Mouse (Mus musculus) limb, embryonic 14.5 days (tissue): Measurements from ENCODE around the gene Rab3d. TPM values are rescaled to one million over a fixed set of nuclear protein-coding genes. Genes with fewer than 3 reads are reported as not detected.

Source experiments
- ATAC-seq: fragments of 200-750 bp; cut with Nextera tagmentation; 2 replicates; pipeline ENCODE4 v1.8.0; 2017; ENCODE audit warnings: low read depth, moderate number of reproducible peaks, moderate TSS enrichment; ENCODE audit not compliant: low FRiP score
- DNase-seq: peaks from one replicate; pipeline ENCODE4 v3.0.0-alpha.2; 2015; ENCODE audit warnings: low spot score
- H3K27ac ChIP-seq: fragments of 300-500 bp; sonication (generic); replicated peaks from 2 replicates; pipeline ENCODE4 v1.5.1; 2014; ENCODE audit warnings: low read depth, mild to moderate bottlenecking, low read length, moderate library complexity, mixed read lengths
- H3K27me3 ChIP-seq: fragments of 300-500 bp; sonication (generic); 2 replicates; pipeline ENCODE4 v1.6.1; 2014; ENCODE audit warnings: low read length, mixed read lengths; ENCODE audit not compliant: control insufficient read depth, insufficient read depth
- H3K36me3 ChIP-seq: fragments of 300-500 bp; sonication (generic); 2 replicates; pipeline ENCODE4 v1.6.1; 2014; ENCODE audit warnings: mild to moderate bottlenecking, low read length, moderate library complexity, mixed read lengths; ENCODE audit not compliant: control insufficient read depth, insufficient read depth
- H3K4me1 ChIP-seq: fragments of 300-500 bp; sonication (generic); 2 replicates; pipeline ENCODE4 v1.6.1; 2014; ENCODE audit warnings: antibody characterized with exemption, low read length, mixed read lengths; ENCODE audit not compliant: control insufficient read depth, insufficient read depth
- H3K4me2 ChIP-seq: fragments of 300-500 bp; sonication (generic); replicated peaks from 2 replicates; pipeline ENCODE4 v1.6.1; 2014; ENCODE audit warnings: low read depth, mild to moderate bottlenecking, low read length, moderate library complexity; ENCODE audit not compliant: severe bottlenecking
- H3K4me3 ChIP-seq: fragments of 300-500 bp; sonication (generic); replicated peaks from 2 replicates; pipeline ENCODE4 v1.5.1; 2014; ENCODE audit warnings: low read length
- H3K9ac ChIP-seq: fragments of 300-500 bp; sonication (generic); 2 replicates; pipeline ENCODE4 v1.6.1; 2014; ENCODE audit warnings: mild to moderate bottlenecking, low read depth, low read length, moderate library complexity; ENCODE audit not compliant: severe bottlenecking
- H3K9me3 ChIP-seq: fragments of 300-500 bp; sonication (generic); 2 replicates; pipeline ENCODE4 v1.6.1; 2016; ENCODE audit warnings: low read length; ENCODE audit not compliant: control insufficient read depth
- POLR2A ChIP-seq: fragments of 200-500 bp; IDR thresholded peaks from 2 replicates; pipeline ENCODE4 v1.8.0; 2012; ENCODE audit warnings: inconsistent platforms, mild to moderate bottlenecking, moderate library complexity, borderline replicate concordance; ENCODE audit not compliant: insufficient read depth, insufficient read length; ENCODE audit errors: extremely low read depth
- WGBS: fragments of 180-500 bp; shearing (Covaris S2); extraction: QIAGEN DNeasy Blood & Tissue Kit; methylation state at CpG from one replicate; pipeline ENCODE4 v1.1.7; 2014; 5-methylcytosine and 5-hydroxymethylcytosine counted together
- polyA plus RNA-seq, 2 experiments: library from polyadenylated mRNA; depleted of rRNA in 1 of 2; stranded (reverse) in 1 of 2; unstranded in 1 of 2; fragments of >200 nt; fragmentation: Nextera tagmentation in 1 of 2; extraction: Ambion mirVana in 1 of 2; gene quantifications; 2 replicates each; pipeline versions ENCODE4 v1.2.1 to v1.2.3; 2012 to 2014

Rab3d gene
- polyA plus RNA-seq, 2 experiments = 30.7 to 36.3 TPM

DNA sequence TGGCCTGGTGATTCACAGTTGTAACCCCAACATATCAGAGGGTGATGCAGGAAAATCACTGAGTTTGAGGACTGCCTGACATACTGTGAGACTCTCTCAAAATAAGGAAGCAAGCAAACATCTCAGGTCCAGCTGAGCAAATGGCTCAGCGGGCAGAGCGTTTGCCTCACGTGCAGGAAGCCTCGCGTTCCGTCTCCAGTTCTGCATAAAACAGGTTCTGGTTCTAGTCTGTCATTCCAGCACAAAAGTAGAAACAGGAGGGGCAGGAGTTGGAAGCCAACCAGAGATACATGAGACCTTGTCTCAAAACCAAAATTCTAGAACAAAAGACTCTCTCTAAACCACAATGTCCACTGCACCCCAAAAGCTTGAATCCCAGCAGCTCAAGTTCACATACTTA, 8.8 kb upstream of the Rab3d start:
- Histone ChIP-seq H3K4me1 (peaks cover 7% of the 10 kb centered on the region; the same call in 1 of the 2 replicates), H3K27ac (peak overlapping the region; percentile 15; the same call in 1 of the 2 replicates), H3K36me3 (peaks cover 6% of the 10 kb centered on the region; the same call in 1 of the 2 replicates), H3K4me3 (peak overlapping the region; percentile 48), H3K4me2 (peak overlapping the region; percentile 60), H3K27me3 (no peaks in the 10 kb centered on the region), H3K9ac (peak overlapping the region; percentile 70), H3K9me3 (no peaks in the 10 kb centered on the region)
- TF ChIP-seq POLR2A = no peak
- 5% methylated on average over 6 of the region's 6 CpGs for WGBS
- DNase-seq (no peak), ATAC-seq (no peak)

GRCm38 (mm10) chr9:21926155-21926554, 8.2 kb upstream of the Rab3d start:
- H3K27me3 ChIP-seq = no peaks in the 10 kb centered on the region
- TF ChIP-seq POLR2A = no peak
- H3K4me1 ChIP-seq = peaks cover 7% of the 10 kb centered on the region; the same call in 1 of the 2 replicates
- H3K4me2 ChIP-seq = peak overlapping the region; percentile 60
- H3K4me3 ChIP-seq = 0 out of 2 replicates have a peak overlapping the region, but pooled peaks have one; percentile 48
- H3K9me3 ChIP-seq = no peaks in the 10 kb centered on the region
- no peak overlapping the region for H3K27ac ChIP-seq
- ATAC-seq (no peak), DNase-seq (no peak)
- peaks cover 6% of the 10 kb centered on the region; the same call in 1 of the 2 replicates for H3K36me3 ChIP-seq
- H3K9ac ChIP-seq = peak overlapping the region; percentile 70; the same call in 1 of the 2 replicates
- 86% methylated on average over 6 of the region's 6 CpGs for WGBS

GRCm38 (mm10) chr9:21925506-21925905, 7.5 kb upstream of the Rab3d start:
- H3K27me3 ChIP-seq = no peaks in the 10 kb centered on the region
- H3K4me1 ChIP-seq = peaks cover 7% of the 10 kb centered on the region; the same call in 1 of the 2 replicates
- TF ChIP-seq POLR2A = no peak
- no peak overlapping the region for H3K9ac ChIP-seq
- peaks cover 6% of the 10 kb centered on the region; the same call in 1 of the 2 replicates for H3K36me3 ChIP-seq
- no peak overlapping the region for H3K4me3 ChIP-seq
- no peak overlapping the region for H3K27ac ChIP-seq
- DNase-seq = no peak
- WGBS = 96% methylated on average over 1 of the region's 1 CpGs
- no peaks in the 10 kb centered on the region for H3K9me3 ChIP-seq
- ATAC-seq = no peak
- H3K4me2 ChIP-seq = no peak overlapping the region

GRCm38 (mm10) chr9:21925034-21925433, 7.0 kb upstream of the Rab3d start:
- no peak for DNase-seq
- no peak overlapping the region for H3K4me2 ChIP-seq
- 97% methylated on average over 3 of the region's 3 CpGs for WGBS
- no peak for TF ChIP-seq POLR2A
- no peak for ATAC-seq
- no peaks in the 10 kb centered on the region for H3K27me3 ChIP-seq
- no peaks in the 10 kb centered on the region for H3K9me3 ChIP-seq
- H3K27ac ChIP-seq = no peak overlapping the region
- H3K9ac ChIP-seq = no peak overlapping the region
- H3K36me3 ChIP-seq = peaks cover 6% of the 10 kb centered on the region; the same call in 1 of the 2 replicates
- H3K4me3 ChIP-seq = no peak overlapping the region
- peaks cover 7% of the 10 kb centered on the region; the same call in 1 of the 2 replicates for H3K4me1 ChIP-seq

GRCm38 (mm10) chr9:21924099-21924493, 6.1 kb upstream of the Rab3d start:
- H3K27ac ChIP-seq = no peak overlapping the region
- H3K27me3 ChIP-seq = no peaks in the 10 kb centered on the region
- no peak overlapping the region for H3K4me2 ChIP-seq
- H3K4me3 ChIP-seq = no peak overlapping the region
- ATAC-seq (no peak), DNase-seq (peak; percentile 43)
- no peaks in the 10 kb centered on the region for H3K9me3 ChIP-seq
- WGBS = 67% methylated on average over 6 of the region's 6 CpGs
- no peak overlapping the region for H3K9ac ChIP-seq
- TF ChIP-seq POLR2A = no peak
- H3K36me3 ChIP-seq = peaks cover 6% of the 10 kb centered on the region; the same call in 1 of the 2 replicates
- peaks cover 7% of the 10 kb centered on the region; the same call in 1 of the 2 replicates for H3K4me1 ChIP-seq

DNA sequence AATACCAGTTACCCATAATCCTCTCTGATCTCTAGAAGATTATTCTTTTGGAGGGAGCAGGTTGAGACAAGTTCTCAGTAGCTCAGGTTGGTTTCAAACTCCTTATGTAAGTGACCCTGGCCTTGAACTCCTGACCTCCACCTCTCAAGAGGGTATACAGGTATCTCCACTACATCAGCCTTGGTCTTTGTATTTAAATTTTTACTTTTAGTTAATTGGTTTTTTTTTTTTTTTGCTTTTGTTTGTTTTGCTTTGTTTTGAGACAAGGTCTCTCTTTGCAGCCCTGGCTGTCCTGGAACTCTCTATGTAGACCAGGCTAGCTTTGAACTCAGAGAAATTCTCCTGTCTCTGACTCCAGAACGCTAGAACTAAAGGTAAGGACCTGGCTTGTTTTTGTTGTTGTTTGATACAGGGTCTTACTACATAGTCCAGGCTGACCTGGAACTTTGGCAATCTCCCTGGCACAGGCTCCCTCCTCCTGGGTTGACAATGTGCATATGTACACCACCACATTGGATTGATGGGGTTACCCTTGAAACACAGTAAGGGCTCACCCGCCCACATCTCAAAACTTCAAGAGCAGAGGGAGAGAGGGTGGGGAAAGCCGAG, 5.6 kb upstream of the Rab3d start:
- no peak for DNase-seq
- Histone ChIP-seq H3K36me3 (peaks cover 6% of the 10 kb centered on the region; the same call in 1 of the 2 replicates), H3K27ac (no peak overlapping the region), H3K4me1 (peaks cover 7% of the 10 kb centered on the region; the same call in 1 of the 2 replicates), H3K4me3 (no peak overlapping the region), H3K4me2 (no peak overlapping the region), H3K9me3 (no peaks in the 10 kb centered on the region), H3K27me3 (no peaks in the 10 kb centered on the region), H3K9ac (no peak overlapping the region)
- TF ChIP-seq POLR2A = no peak
- no peak for ATAC-seq
- 71% methylated on average over 3 of the region's 3 CpGs for WGBS
